Mouse (Mus musculus) kidney, postnatal 14 days (tissue): ENCODE data around the gene Gps2.
"Not testable (repeated sequence)": the region's sequence is repeated elsewhere in the genome, so short reads cannot be mapped to it uniquely, and the experiment has no call there.

Source experiments
- DNase-seq: peaks from one replicate; pipeline ENCODE4 v3.0.0; 2022; ENCODE audit warnings: mixed read lengths

Gps2 gene

GRCm38 (mm10) chr11:69937385-69937784 is 23.7 kb downstream of the Gps2 start:
- DNase-seq = peak; percentile 59

- peak; percentile 37 for DNase-seq
These were observed 24.1 kb downstream of the Gps2 start for GRCm38 (mm10) chr11:69937834-69938233.

GRCm38 (mm10) chr11:69938401-69938979 is 24.8 kb downstream of the Gps2 start:
- peak; percentile 34 for DNase-seq

- no peak for DNase-seq
These were observed 25.5 kb downstream of the Gps2 start for GRCm38 (mm10) chr11:69939181-69939580.

- DNase-seq = no peak
These were observed 26.0 kb downstream of the Gps2 start for GRCm38 (mm10) chr11:69939731-69940130.

GRCm38 (mm10) chr11:69940962-69941361 is 27.3 kb downstream of the Gps2 start:
- no peak for DNase-seq

GRCm38 (mm10) chr11:69945216-69945615 is 31.5 kb downstream of the Gps2 start:
- DNase-seq = no peak

GRCm38 (mm10) chr11:69945997-69946891 is 32.6 kb downstream of the Gps2 start:
- no peak for DNase-seq

GRCm38 (mm10) chr11:69947337-69948065 is 33.8 kb downstream of the Gps2 start:
- DNase-seq = peak; percentile 72

GRCm38 (mm10) chr11:69948066-69948762 is 34.5 kb downstream of the Gps2 start, which contains the start of gene Slc2a4:
Slc2a4 (minus strand) TSS chr11:69948188.
- DNase-seq = peak; percentile 95

GRCm38 (mm10) chr11:69948763-69949150 is 35.1 kb downstream of the Gps2 start:
- DNase-seq = peak; percentile 92

GRCm38 (mm10) chr11:69950807-69951459 is 37.2 kb downstream of the Gps2 start:
- no peak for DNase-seq

- no peak for DNase-seq
These were observed 38.6 kb downstream of the Gps2 start for GRCm38 (mm10) chr11:69952274-69952673.

GRCm38 (mm10) chr11:69953267-69953915 is 39.7 kb downstream of the Gps2 start:
- no peak for DNase-seq

GRCm38 (mm10) chr11:69955618-69956017 is 41.9 kb downstream of the Gps2 start:
- not testable (repeated sequence) for DNase-seq

GRCm38 (mm10) chr11:69956218-69956617 is 42.5 kb downstream of the Gps2 start:
- no peak for DNase-seq

GRCm38 (mm10) chr11:69960616-69961015 is 46.9 kb downstream of the Gps2 start:
- no peak for DNase-seq

- DNase-seq = no peak
These were observed 48.2 kb downstream of the Gps2 start for GRCm38 (mm10) chr11:69961841-69962240.

GRCm38 (mm10) chr11:69964650-69965270 is 51.1 kb downstream of the Gps2 start, which contains the start of gene Cldn7:
Cldn7 (plus strand) TSS chr11:69964779.
- no peak for DNase-seq

GRCm38 (mm10) chr11:69965271-69966005 is 51.8 kb downstream of the Gps2 start:
- DNase-seq = peak; percentile 84
